Mouse (Mus musculus) retina, embryonic 14.5 days (tissue): ENCODE data around the gene Trim33.

Source experiments
- DNase-seq: peaks from one replicate; pipeline ENCODE4 v3.0.0-alpha.2; 2015; ENCODE audit warnings: low spot score

The Trim33 gene

DNA sequence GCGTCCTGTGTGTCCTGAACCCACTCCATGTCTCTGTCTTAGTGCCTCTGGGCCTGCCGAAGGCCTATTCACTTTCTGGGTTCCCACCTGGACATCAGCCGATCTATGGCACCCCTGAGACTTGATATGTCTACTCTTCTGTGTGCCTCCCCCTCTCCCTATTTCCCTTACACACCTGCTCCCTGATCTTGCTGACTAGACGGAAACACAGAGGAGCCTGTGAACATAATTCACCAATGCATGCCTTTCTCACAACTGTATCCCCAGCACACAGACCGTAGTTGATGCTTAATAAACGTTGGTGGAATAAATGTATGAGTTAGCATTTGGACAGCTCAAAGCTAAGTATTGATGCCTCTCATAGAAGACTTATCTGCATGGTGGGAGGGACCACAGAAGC is 121.7 kb downstream of the Trim33 start:
- DNase-seq = no peak

DNA sequence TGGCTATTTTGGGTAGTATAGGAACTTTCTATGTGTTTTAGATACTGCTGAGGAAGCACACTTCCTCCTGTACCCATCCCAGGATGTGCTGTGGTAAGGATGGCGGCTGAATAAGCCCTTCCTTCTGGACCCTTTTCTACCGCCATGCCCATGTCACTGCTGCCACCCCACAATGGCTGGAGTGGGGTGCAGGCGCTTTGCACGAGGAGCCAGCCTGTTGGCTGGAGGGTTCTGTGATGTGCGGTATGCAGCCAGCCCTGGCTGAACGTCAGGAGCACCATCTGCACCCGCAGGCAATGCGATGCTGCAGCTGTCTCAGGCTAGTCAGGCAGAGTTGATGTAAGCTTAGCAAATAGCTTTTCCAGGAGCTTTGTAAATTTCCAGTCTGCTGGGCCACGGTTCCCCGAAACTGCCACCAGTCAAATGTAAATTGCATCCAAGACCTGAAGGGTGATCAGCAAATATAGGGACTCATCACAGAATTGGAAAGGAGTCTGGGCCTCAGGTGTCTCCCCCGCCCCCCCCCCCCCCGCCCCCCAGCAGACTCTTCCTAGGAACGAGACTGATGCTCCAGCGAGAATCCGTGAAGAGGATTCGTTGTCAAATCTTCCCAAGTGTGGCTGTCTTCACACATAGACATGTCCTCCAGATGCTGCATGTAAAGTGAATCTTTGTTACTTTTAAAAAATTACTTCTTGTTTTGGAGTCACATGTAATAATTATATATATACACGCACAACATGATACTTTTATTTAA is 122.4 kb downstream of the Trim33 start:
- DNase-seq = peak; percentile 20

GRCm38 (mm10) chr3:103402212-103402611 is 123.1 kb downstream of the Trim33 start:
- DNase-seq = no peak

DNA sequence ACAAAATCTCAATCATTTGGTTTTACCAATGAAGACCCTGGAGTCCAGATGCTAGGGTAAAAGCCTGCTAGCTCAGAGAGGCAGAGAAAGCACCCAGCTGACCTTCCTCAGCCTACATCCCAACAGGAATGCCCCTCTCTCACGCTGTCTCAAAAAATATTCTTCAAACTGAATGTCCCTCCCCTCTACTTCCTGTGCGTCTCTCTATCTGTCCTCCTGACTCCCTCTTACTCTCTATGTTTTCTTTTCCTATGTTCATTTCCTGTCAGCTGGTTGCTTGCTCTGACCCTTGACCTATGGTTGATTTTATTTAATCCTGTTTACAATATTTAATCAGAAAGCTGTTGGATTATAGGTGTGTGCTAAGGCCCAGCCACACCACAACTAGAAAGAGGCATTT is 126.0 kb downstream of the Trim33 start:
- no peak for DNase-seq

DNA sequence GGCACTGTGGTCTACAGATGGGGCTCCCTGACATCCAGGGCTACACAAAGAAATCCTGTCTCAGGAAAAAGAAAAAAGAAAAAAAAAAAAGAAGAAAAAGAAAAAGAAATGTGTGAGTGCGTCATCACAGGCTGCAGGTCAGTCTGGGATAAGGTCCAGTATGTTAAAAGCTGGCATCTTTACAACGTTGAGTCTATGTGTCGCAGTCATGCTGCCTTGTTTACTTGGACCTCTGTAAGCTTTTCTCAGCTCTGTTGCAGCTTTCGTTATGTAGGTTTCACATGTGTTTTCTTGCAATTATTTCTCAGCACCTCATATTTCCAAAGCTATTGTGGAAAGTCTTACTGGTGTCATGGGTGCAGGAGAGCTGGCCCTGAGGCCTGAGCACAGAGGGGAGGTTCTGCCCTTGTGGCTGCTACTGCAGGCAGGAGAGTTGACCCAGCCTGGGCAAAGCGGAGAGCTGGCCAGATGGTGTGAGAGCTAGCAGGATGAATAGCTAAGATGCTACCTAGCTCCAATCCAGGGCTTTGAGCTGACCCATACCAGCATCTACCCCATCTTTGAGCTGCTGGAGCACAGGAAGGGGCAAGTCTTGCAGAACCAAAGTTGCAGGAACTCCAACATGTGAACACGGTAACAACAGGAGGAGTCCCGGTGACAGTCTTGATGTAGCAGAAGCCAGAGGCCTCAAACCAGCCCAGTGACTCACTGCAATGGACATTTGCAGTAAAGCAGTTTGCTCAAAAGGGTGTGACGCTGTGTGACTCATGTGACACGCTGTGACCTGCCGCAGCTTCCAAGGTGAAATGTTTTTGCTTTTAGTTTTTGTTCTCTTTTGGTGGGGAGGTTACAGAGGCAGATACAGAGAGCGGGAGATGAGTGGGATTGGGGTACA is 127.0 kb downstream of the Trim33 start:
- no peak for DNase-seq
